Mouse (Mus musculus) cortical plate, adult 2 months (tissue): ENCODE measurements around the gene Aoc2.

Experiments used
- CTCF ChIP-seq: fragments of 200-500 bp; IDR thresholded peaks from 2 replicates; pipeline ENCODE4 v1.5.1; 2011; ENCODE audit warnings: mild to moderate bottlenecking, control low read depth, low read length; ENCODE audit not compliant: insufficient read depth; ENCODE audit errors: extremely low read depth
- POLR2A ChIP-seq: fragments of 200-500 bp; IDR thresholded peaks from 2 replicates; pipeline ENCODE4 v1.6.1; 2011; ENCODE audit warnings: mild to moderate bottlenecking, low read length, control low read depth; ENCODE audit not compliant: insufficient read depth; ENCODE audit errors: extremely low read depth

DNA sequence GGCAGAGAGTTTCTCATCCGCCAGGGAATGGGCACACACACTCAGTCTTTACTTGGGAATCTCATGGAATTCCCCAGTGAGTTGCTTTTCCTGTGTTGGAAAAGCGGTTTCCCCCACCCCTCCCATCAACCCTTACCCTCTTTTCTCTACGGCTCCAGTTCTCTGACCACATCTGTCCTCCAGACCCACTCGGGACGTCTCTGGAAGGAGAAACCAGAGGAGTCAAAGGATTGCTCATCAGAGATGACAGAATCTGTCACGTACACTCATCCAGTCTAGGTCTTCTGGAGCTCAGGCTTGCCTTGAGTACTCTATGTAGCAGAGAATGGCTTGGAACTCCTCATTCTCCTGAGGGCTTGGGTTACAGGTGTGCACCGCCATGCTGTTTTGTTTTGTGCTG lies 23.9 kb downstream of the Aoc2 start:
- TF ChIP-seq CTCF (no peak), POLR2A (no peak)
